Mouse (Mus musculus) CH12.LX (cell line): ENCODE measurements around the gene Myrf.

Source experiments
- CTCF ChIP-seq, 2 experiments: IDR thresholded peaks in 1 of 2; conservative IDR thresholded peaks in 1 of 2; 2 replicates each; pipeline ENCODE4 v1.5.1; 2011 to 2012; ENCODE audit warnings: low read depth in 2 of 2, low read length in 2 of 2, improper control_type of control experiment in 1 of 2, inconsistent platforms in 1 of 2, mild to moderate bottlenecking in 1 of 2, moderate library complexity in 1 of 2
- MAX ChIP-seq: IDR thresholded peaks from 2 replicates; pipeline ENCODE4 v1.6.1; 2011; ENCODE audit warnings: low read length, improper control_type of control experiment
- MXI1 ChIP-seq: IDR thresholded peaks from 2 replicates; pipeline ENCODE4 v1.6.1; 2011; ENCODE audit warnings: mild to moderate bottlenecking, low read depth, low read length, improper control_type of control experiment
- POLR2A ChIP-seq: IDR thresholded peaks from 2 replicates; pipeline ENCODE4 v1.6.1; 2011; ENCODE audit warnings: low read depth, mild to moderate bottlenecking, improper control_type of control experiment, low read length
- UBTF ChIP-seq: IDR thresholded peaks from 2 replicates; pipeline ENCODE4 v1.6.1; 2012; ENCODE audit warnings: low read depth, mild to moderate bottlenecking, inconsistent platforms, low read length, improper control_type of control experiment, moderate library complexity
- USF1 ChIP-seq: IDR thresholded peaks from 2 replicates; pipeline ENCODE4 v1.6.1; 2014; ENCODE audit warnings: low read depth, mild to moderate bottlenecking, inconsistent platforms, low read length, improper control_type of control experiment

DNA sequence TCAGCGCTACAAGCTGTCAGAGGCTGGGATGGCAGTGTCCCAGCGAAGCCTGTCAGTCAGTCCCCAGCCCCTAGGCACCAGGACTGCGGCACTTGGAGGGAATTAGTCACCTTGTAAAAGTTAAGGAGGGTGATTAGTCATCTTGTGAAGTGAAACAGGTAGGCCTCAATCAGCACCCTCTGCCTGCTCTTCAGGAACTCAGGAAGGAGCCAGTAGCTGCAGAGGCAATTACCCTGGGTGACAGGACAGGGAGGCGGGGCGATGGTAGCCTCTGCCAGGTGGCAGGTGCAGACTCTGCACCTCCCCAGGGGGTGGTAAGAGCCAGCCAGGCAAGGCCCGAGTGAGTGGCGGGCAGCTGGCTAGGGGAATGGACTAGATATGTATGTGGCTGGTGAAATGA, 20.8 kb upstream of the Myrf start:
- no peak for TF ChIP-seq CTCF (conservative IDR thresholded peaks at IDR 0.05 in 1 of 2, IDR thresholded peaks at IDR 0.05 in 1 of 2; ENCODE audit: low read depth in 2 of 2, low read length in 2 of 2)
- TF ChIP-seq UBTF: no peak
- no peak for TF ChIP-seq MAX
- TF ChIP-seq USF1: no peak
- TF ChIP-seq POLR2A: no peak
- TF ChIP-seq MXI1: no peak
